Mouse (Mus musculus): ENCODE measurements around the gene Slc22a7.

Gene Slc22a7

GRCm38 (mm10) chr17:46436672-46437366 lies 1.4 kb downstream of the Slc22a7 start:
- peak; percentile 24 for DNase-seq (ENCODE audit: low read depth, low spot score)

- no peak for DNase-seq (ENCODE audit: low read depth, low spot score)
These were observed 4.6 kb downstream of the Slc22a7 start for GRCm38 (mm10) chr17:46433627-46434026.

- no peak for DNase-seq (ENCODE audit: low read depth, low spot score)
These were observed 9.4 kb downstream of the Slc22a7 start, which contains the start of gene Crip3 for GRCm38 (mm10) chr17:46428761-46429414. Gene Crip3 (plus strand): TSS chr17:46428926.

GRCm38 (mm10) chr17:46426496-46426895 lies 11.8 kb downstream of the Slc22a7 start:
- DNase-seq (ENCODE audit: low read depth, low spot score), result no peak

- DNase-seq (ENCODE audit: low read depth, low spot score), result peak; percentile 63
These were observed 18.5 kb downstream of the Slc22a7 start for GRCm38 (mm10) chr17:46419717-46420116.

GRCm38 (mm10) chr17:46418628-46419027 lies 19.6 kb downstream of the Slc22a7 start:
- DNase-seq (ENCODE audit: low read depth, low spot score), result no peak

- peak; percentile 15 for DNase-seq (ENCODE audit: low read depth, low spot score)
These were observed 29.8 kb downstream of the Slc22a7 start for GRCm38 (mm10) chr17:46408478-46408877.

- no peak for DNase-seq (ENCODE audit: low read depth, low spot score)
These were observed 43.6 kb downstream of the Slc22a7 start for GRCm38 (mm10) chr17:46394631-46395030.

GRCm38 (mm10) chr17:46393012-46393411 lies 45.2 kb downstream of the Slc22a7 start:
- DNase-seq (ENCODE audit: low read depth, low spot score), result peak; percentile 65

- DNase-seq (ENCODE audit: low read depth, low spot score), result peak; percentile 75
These were observed 50.1 kb downstream of the Slc22a7 start for GRCm38 (mm10) chr17:46388200-46388599.

- peak; percentile 52 for DNase-seq (ENCODE audit: low read depth, low spot score)
These were observed 54.0 kb downstream of the Slc22a7 start for GRCm38 (mm10) chr17:46384061-46384801.

GRCm38 (mm10) chr17:46383294-46384060 lies 54.8 kb downstream of the Slc22a7 start, which contains the start of gene Zfp318:
Gene Zfp318 (plus strand): TSS chr17:46383731.
- peak; percentile 97 for DNase-seq (ENCODE audit: low read depth, low spot score)

Measured in A20 (cell line).